Mouse (Mus musculus) thymus, adult 2 months (tissue): ENCODE results near the gene Senp6.

Source experiments
- CTCF ChIP-seq: fragments of 200-500 bp; IDR thresholded peaks from 2 replicates; pipeline ENCODE4 v1.5.1; 2012; ENCODE audit warnings: mild to moderate bottlenecking, control low read depth, low read length, moderate library complexity, borderline replicate concordance; ENCODE audit not compliant: control insufficient read depth, poor library complexity, insufficient read depth; ENCODE audit errors: extremely low read depth
- POLR2A ChIP-seq: fragments of 200-500 bp; IDR thresholded peaks from 2 replicates; pipeline ENCODE4 v1.6.1; 2012; ENCODE audit warnings: mild to moderate bottlenecking, low read length, control low read depth, moderate library complexity; ENCODE audit not compliant: control insufficient read depth, poor library complexity, insufficient read depth; ENCODE audit errors: extremely low read depth

DNA sequence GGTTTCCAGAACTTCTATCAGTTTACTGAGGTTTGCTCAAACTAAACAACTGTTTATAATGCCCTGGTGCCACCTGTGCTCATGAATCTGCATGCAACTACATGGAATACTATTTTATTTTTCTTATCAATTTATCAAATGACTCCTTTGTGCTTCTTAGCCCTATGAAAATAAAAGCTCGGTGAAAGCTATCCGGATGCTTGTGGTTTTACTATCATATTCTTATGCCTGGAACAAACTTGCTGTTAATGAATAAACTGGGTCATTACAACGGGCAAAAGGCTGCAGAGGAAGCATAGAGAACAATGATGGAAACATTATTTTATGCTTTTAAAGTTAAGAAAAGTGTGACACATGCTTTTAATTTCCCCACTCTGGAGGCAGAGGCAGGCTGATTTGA is 3.3 kb downstream of the Senp6 start:
- no peak for TF ChIP-seq CTCF
- TF ChIP-seq POLR2A = no peak
